Mouse (Mus musculus) stomach, embryonic 15.5 days (tissue): Measurements from ENCODE around the gene Cln6. TPM values are rescaled to one million over a fixed set of nuclear protein-coding genes. Genes with fewer than 3 reads are reported as not detected.
A peak's percentile ranks its signal among the peaks of the same experiment; 100 is the strongest.
"Not testable (repeated sequence)": the region's sequence is repeated elsewhere in the genome, so short reads cannot be mapped to it uniquely, and the experiment has no call there.

Experiments used
- ATAC-seq: fragments of 200-750 bp; cut with Nextera tagmentation; 2 replicates; pipeline ENCODE4 v1.8.0; 2017; ENCODE audit warnings: low read depth, moderate number of reproducible peaks, moderate TSS enrichment; ENCODE audit not compliant: insufficient read depth, low FRiP score
- H3K27ac ChIP-seq: fragments of 300-500 bp; sonication (generic); 2 replicates; pipeline ENCODE4 v1.5.1; 2015; ENCODE audit warnings: mild to moderate bottlenecking, inconsistent platforms
- H3K27me3 ChIP-seq: fragments of 300-500 bp; sonication (generic); replicated peaks from 2 replicates; pipeline ENCODE4 v1.6.1; 2015; ENCODE audit warnings: inconsistent platforms
- H3K36me3 ChIP-seq: fragments of 300-500 bp; sonication (generic); 2 replicates; pipeline ENCODE4 v1.6.1; 2015; ENCODE audit warnings: inconsistent platforms
- H3K4me1 ChIP-seq: fragments of 300-500 bp; sonication (generic); 2 replicates; pipeline ENCODE4 v1.6.1; 2015; ENCODE audit warnings: inconsistent platforms
- H3K4me2 ChIP-seq: fragments of 300-500 bp; sonication (generic); 2 replicates; pipeline ENCODE4 v1.6.1; 2015; ENCODE audit warnings: mild to moderate bottlenecking, inconsistent platforms
- H3K4me3 ChIP-seq: fragments of 300-500 bp; sonication (generic); replicated peaks from 2 replicates; pipeline ENCODE4 v1.5.1; 2015; ENCODE audit warnings: inconsistent platforms
- H3K9ac ChIP-seq: fragments of 300-500 bp; sonication (generic); 2 replicates; pipeline ENCODE4 v1.6.1; 2015; ENCODE audit warnings: inconsistent platforms
- H3K9me3 ChIP-seq: fragments of 300-500 bp; sonication (generic); 2 replicates; pipeline ENCODE4 v1.6.1; 2016; ENCODE audit warnings: inconsistent platforms
- WGBS: fragments of 180-500 bp; shearing (Covaris S2); methylation state at CpG from one replicate; pipeline ENCODE4 v1.1.7; 2015; 5-methylcytosine and 5-hydroxymethylcytosine counted together
- polyA plus RNA-seq: library from polyadenylated mRNA; unstranded; fragments of >200 nt; fragmentation: Nextera tagmentation; extraction: Ambion mirVana; gene quantifications from 2 replicates; pipeline ENCODE4 v1.2.1, GENCODE M21; 2015

Gene Cln6
- 22.3 and 24.3 TPM in 2 replicates for polyA plus RNA-seq

DNA sequence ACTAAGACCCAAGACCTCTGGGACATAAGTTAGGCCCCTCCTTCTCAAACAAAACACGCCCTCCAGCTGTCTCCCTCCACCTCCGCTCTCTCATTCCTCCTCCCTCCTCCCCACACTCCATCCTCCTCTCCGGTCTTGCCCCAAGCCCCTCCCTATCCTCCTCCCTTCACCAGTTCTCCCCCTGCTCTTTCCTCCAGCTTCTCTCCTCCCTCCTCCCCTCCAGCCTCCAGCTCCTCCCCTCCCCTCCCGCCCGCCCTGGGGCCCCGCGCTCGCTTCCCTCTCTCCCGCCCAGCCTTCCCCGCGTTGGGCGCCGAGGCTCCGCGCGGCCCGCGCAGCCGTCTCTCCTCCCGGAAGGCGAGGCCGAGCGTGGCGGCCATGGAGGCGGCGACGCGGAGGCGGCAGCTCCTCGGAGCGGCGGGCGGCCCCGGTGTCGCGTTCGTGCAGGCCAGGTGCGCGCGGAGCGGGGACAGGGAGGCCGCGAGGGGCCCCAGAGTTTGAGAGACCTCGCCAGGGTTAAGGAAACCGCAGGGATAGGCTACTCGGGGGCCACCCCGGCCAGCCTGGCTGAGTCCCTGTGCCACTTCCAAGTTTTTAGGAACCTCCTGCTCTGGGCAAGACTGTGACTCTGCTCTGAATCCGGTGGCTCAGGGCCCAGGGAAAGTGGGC, at the start of gene Cln6:
Gene Cln6, plus strand, starts transcription at position 280 of the 666 bp plus-strand sequence.
- under 1% methylated on average over 42 of the region's 48 CpGs for WGBS
- no peaks in the 10 kb centered on the region for H3K27me3 ChIP-seq
- peak within 1 kb of the TSS; percentile 94 for H3K9ac ChIP-seq
- no peaks in the 10 kb centered on the region for H3K9me3 ChIP-seq
- H3K27ac ChIP-seq, result peak within 1 kb of the TSS; percentile 92
- peak within 1 kb of the TSS; percentile 88 for H3K4me2 ChIP-seq
- peak within 1 kb of the TSS; percentile 78 for H3K4me3 ChIP-seq
- ATAC-seq, result peak; percentile 94
- H3K4me1 ChIP-seq, result peaks cover 22% of the 10 kb centered on the region
- H3K36me3 ChIP-seq, result no peaks in the 10 kb centered on the region

DNA sequence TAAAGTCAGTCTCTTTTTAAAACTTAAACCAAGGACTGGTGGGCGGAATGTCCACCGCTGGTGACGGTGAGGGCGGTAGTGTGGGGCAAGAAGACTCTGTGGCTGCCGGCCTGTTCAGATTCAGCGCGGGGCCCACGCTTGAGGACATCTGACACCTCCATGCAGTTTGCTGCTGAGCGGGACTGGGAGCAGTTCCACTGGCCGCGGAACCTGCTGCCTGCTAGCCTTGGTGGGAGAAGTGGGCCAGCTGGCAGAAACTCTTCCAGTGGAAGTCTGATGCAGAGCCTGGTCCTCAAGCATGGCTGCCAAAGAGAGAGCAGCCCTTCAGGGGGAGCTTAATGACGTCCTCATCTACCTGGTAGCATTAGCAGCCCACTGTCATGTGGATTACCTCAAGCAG, 48.7 kb upstream of the Cln6 start:
- Histone ChIP-seq H3K9ac (no peak overlapping the region), H3K4me2 (no peak overlapping the region), H3K4me1 (no peaks in the 10 kb centered on the region), H3K36me3 (0 out of 2 replicates have a peak, but pooled peaks cover 5% of the 10 kb centered on the region), H3K9me3 (no peaks in the 10 kb centered on the region), H3K27me3 (no peaks in the 10 kb centered on the region), H3K4me3 (no peak overlapping the region), H3K27ac (no peak overlapping the region)
- no peak for ATAC-seq
- WGBS, result 90% methylated on average over 12 of the region's 12 CpGs

DNA sequence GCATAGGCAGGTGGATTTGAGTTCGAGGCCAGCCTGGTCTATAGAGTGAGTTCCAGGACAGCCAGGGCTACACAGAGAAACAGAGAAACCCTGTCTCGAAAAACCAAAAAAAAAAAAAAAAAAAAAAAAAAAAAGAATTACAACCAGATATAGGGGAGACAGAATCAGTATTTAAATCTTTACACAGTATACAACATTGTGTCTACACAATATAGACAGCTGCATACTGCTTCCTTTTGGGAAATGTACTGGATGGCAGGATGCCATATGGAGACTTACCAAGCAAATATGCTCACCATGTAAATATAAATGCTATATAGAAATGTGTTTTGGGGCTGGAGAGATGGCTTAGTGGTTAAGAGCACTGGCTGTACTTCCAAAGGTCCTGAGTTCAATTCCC, 39.4 kb upstream of the Cln6 start:
- H3K9ac ChIP-seq, H3K4me3 ChIP-seq, H3K27ac ChIP-seq, H3K4me2 ChIP-seq, H3K27me3 ChIP-seq, H3K4me1 ChIP-seq, H3K9me3 ChIP-seq, ATAC-seq: not testable (repeated sequence)
- peaks cover 19% of the 10 kb centered on the region; the same call in 1 of the 2 replicates for H3K36me3 ChIP-seq
- 81% methylated on average over 2 of the region's 2 CpGs for WGBS

DNA sequence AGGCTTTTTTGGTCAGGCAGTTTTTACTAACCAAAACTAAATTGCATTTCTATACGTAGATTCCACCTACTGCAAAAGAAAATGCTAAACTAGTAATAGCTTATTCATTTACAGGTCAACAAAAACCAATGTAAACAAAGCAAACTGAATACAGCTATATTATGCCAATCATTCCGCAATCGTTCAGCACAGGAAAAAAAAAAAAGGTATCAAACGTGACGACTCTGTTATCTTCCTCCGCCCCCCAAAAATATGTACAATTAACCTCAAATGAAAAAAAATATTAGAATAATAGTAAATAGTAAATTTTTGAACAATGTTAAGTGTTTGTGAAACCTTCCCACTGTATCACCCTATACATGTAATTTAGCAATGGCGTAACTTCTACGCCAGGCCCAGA, 28.5 kb upstream of the Cln6 start:
- Histone ChIP-seq H3K27ac (no peak overlapping the region), H3K27me3 (no peaks in the 10 kb centered on the region), H3K9me3 (no peaks in the 10 kb centered on the region), H3K9ac (peak overlapping the region; percentile 95; the same call in 1 of the 2 replicates), H3K4me2 (peak overlapping the region; percentile 87), H3K36me3 (no peaks in the 10 kb centered on the region), H3K4me1 (peaks cover 24% of the 10 kb centered on the region), H3K4me3 (peak overlapping the region; percentile 94)
- ATAC-seq, result no peak
- 15% methylated on average over 8 of the region's 8 CpGs for WGBS

- Histone ChIP-seq H3K27me3 (no peaks in the 10 kb centered on the region), H3K4me3 (peak overlapping the region; percentile 94), H3K9ac (peak overlapping the region; percentile 95), H3K4me1 (peaks cover 24% of the 10 kb centered on the region), H3K9me3 (no peaks in the 10 kb centered on the region), H3K4me2 (peak overlapping the region; percentile 87), H3K36me3 (no peaks in the 10 kb centered on the region), H3K27ac (peak overlapping the region; percentile 97)
- ATAC-seq, result peak; percentile 48
- under 1% methylated on average over 58 of the region's 58 CpGs for WGBS
These were observed 27.8 kb upstream of the Cln6 start for GRCm38 (mm10) chr9:62810543-62811515.

GRCm38 (mm10) chr9:62811516-62812121, 27.0 kb upstream of the Cln6 start, which contains the start of gene Fem1b:
Gene Fem1b, minus strand, starts transcription at chr9:62811934.
- no peaks in the 10 kb centered on the region for H3K27me3 ChIP-seq
- no peaks in the 10 kb centered on the region for H3K36me3 ChIP-seq
- under 1% methylated on average over 54 of the region's 68 CpGs for WGBS
- peak within 1 kb of the TSS; percentile 87 for H3K4me2 ChIP-seq
- peak within 1 kb of the TSS; percentile 97 for H3K27ac ChIP-seq
- ATAC-seq, result peak; percentile 92
- peaks cover 24% of the 10 kb centered on the region for H3K4me1 ChIP-seq
- peak within 1 kb of the TSS; percentile 94 for H3K4me3 ChIP-seq
- peak within 1 kb of the TSS; percentile 95 for H3K9ac ChIP-seq
- no peaks in the 10 kb centered on the region for H3K9me3 ChIP-seq

DNA sequence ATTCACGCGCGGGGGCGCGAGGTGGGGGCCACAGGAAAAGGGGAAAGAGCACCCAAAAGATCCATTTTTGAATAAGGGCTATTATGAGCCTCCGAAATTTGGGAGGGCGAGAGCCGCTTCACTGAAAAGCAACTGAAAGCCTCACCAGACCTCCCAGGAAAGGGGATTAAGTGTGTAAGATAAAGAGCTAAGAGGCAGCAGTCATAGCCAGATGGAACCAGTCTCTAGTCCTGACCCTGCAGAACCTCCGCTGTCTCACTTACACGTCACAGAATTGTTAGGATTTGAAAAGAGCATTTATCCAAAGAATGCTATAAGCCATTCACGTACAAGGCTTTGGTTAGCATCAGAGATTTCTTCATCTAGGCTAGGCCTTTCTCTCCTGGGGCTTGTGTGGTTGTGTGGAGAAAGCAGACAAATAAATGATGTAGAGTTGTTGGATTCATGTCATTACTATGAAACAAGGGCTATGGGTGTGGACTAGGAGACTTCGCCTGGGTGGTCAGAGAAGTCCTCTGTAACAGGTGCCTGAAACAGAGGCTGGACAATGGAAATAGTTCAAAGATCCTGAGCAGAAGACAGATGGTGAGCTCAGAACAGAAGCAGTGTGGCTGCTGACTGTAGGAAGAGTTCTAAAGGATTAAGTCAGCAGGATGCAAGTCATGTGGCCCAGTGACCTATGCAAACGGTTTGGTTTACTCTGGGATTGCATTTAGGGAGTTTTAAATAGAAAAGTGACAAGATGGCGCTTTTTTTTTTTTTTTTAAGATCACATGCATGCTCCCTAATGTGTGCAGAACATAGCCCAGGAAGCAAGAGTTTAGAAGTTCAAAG, 26.2 kb upstream of the Cln6 start:
- Histone ChIP-seq H3K9me3 (no peaks in the 10 kb centered on the region), H3K4me1 (peaks cover 24% of the 10 kb centered on the region), H3K4me2 (peak overlapping the region; percentile 87), H3K27me3 (no peaks in the 10 kb centered on the region), H3K4me3 (peak overlapping the region; percentile 94), H3K9ac (peak overlapping the region; percentile 41; the same call in 1 of the 2 replicates), H3K27ac (peak overlapping the region; percentile 97), H3K36me3 (no peaks in the 10 kb centered on the region)
- WGBS, result 16% methylated on average over 14 of the region's 14 CpGs
- ATAC-seq, result no peak

DNA sequence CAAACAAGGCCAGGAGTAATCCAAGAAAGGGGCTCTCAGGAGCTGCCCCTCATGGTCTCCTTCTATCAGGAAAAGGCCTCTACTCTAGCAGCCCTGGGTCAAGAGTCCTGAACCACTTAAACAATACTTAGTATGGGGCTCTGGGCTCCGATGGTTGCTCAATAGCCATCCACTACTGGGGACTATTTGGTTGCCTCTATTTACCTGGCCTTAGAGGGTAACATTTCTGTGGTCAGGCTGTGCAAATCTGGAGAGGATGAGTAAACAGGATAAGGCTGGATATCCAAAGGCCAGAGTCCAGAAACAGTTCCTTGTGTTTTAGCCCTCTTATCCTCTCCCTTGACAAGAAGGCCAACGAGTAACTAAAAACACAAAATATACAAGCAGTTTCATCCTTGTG, 23.8 kb upstream of the Cln6 start:
- whole genome bisulfite sequencing, result 75% methylated on average over 2 of the region's 2 CpGs

GRCm38 (mm10) chr9:62816323-62817098, 22.1 kb upstream of the Cln6 start:
- no peaks in the 10 kb centered on the region for H3K36me3 ChIP-seq
- no peaks in the 10 kb centered on the region for H3K27me3 ChIP-seq
- no peak for ATAC-seq
- no peak overlapping the region for H3K27ac ChIP-seq
- H3K4me1 ChIP-seq, result peaks cover 9% of the 10 kb centered on the region
- H3K9me3 ChIP-seq, result no peaks in the 10 kb centered on the region
- 80% methylated on average over 9 of the region's 9 CpGs for WGBS
- H3K4me3 ChIP-seq, result no peak overlapping the region
- H3K4me2 ChIP-seq, result no peak overlapping the region
- H3K9ac ChIP-seq, result no peak overlapping the region

More for the DNA sequence above, 23.8 kb upstream of the Cln6 start:
- Histone ChIP-seq H3K9me3 (no peaks in the 10 kb centered on the region), H3K4me1 (peaks cover 9% of the 10 kb centered on the region), H3K4me2 (no peak overlapping the region), H3K36me3 (no peaks in the 10 kb centered on the region), H3K27me3 (no peaks in the 10 kb centered on the region), H3K4me3 (no peak overlapping the region), H3K27ac (no peak overlapping the region), H3K9ac (no peak overlapping the region)
- no peak for ATAC-seq

- Histone ChIP-seq H3K27ac (peak overlapping the region; percentile 63), H3K9me3 (no peaks in the 10 kb centered on the region), H3K4me2 (no peak overlapping the region), H3K4me1 (peaks cover 7% of the 10 kb centered on the region), H3K36me3 (no peaks in the 10 kb centered on the region), H3K4me3 (no peak overlapping the region), H3K9ac (no peak overlapping the region), H3K27me3 (no peaks in the 10 kb centered on the region)
- WGBS, result 56% methylated on average over 12 of the region's 12 CpGs
- ATAC-seq, result no peak
These were observed 21.4 kb upstream of the Cln6 start for GRCm38 (mm10) chr9:62817099-62817571.
